Mouse (Mus musculus) myocyte (in vitro differentiated cells): Measurements from ENCODE around the gene Ces3b. TPM values are rescaled to one million over a fixed set of nuclear protein-coding genes. Genes with fewer than 3 reads are reported as not detected.

Source experiments
- H3K27me3 ChIP-seq: one replicate; pipeline ENCODE4 v1.6.1; 2011; ENCODE audit not compliant: control insufficient read depth, insufficient read depth, insufficient read length
- H3K36me3 ChIP-seq: one replicate; pipeline ENCODE4 v1.6.1; 2011; ENCODE audit not compliant: control insufficient read depth, insufficient read depth
- H3K4me2 ChIP-seq: one replicate; pipeline ENCODE4 v1.6.1; 2011; ENCODE audit warnings: low read depth, control low read depth
- H3K4me3 ChIP-seq: one replicate; pipeline ENCODE4 v1.5.1; 2011; ENCODE audit warnings: mild to moderate bottlenecking, control low read depth, moderate library complexity
- H3K79me2 ChIP-seq: one replicate; pipeline ENCODE4 v1.6.1; 2011; ENCODE audit not compliant: control insufficient read depth, insufficient read depth
- H3ac ChIP-seq: one replicate; pipeline ENCODE4 v1.6.1; 2011; ENCODE audit not compliant: control insufficient read depth, insufficient read length
- CEBPB ChIP-seq: IDR thresholded peaks from 2 replicates; pipeline ENCODE4 v1.6.1; 2011; ENCODE audit warnings: mild to moderate bottlenecking, moderate library complexity; ENCODE audit not compliant: poor library complexity, insufficient read depth, severe bottlenecking
- E2F4 ChIP-seq: IDR thresholded peaks from one replicate; pipeline ENCODE4 v1.6.1; 2011; ENCODE audit warnings: mild to moderate bottlenecking, control low read depth, moderate library complexity; ENCODE audit not compliant: insufficient read depth
- MAX ChIP-seq: IDR thresholded peaks from one replicate; pipeline ENCODE4 v1.6.1; 2011; ENCODE audit warnings: low read depth, mild to moderate bottlenecking, control low read depth
- MYOD1 ChIP-seq, 3 experiments: IDR thresholded peaks; one replicate each; pipeline ENCODE4 v1.6.1; 2011; ENCODE audit warnings: control low read depth in 2 of 3, low read depth in 2 of 3, mild to moderate bottlenecking in 2 of 3, moderate library complexity in 1 of 3; ENCODE audit not compliant: insufficient read length in 2 of 3, control insufficient read depth in 1 of 3
- MYOG ChIP-seq, 3 experiments: IDR thresholded peaks; one replicate each; pipeline ENCODE4 v1.6.1; 2011; ENCODE audit warnings: control low read depth in 2 of 3, low read depth in 2 of 3, mild to moderate bottlenecking in 2 of 3; ENCODE audit not compliant: insufficient read length in 2 of 3, control insufficient read depth in 1 of 3, insufficient read depth in 1 of 3
- POLR2A ChIP-seq: IDR thresholded peaks from one replicate; pipeline ENCODE4 v1.6.1; 2011; ENCODE audit warnings: low read depth, mild to moderate bottlenecking, control low read depth, moderate library complexity; ENCODE audit not compliant: insufficient read length
- POLR2AphosphoS2 ChIP-seq: IDR thresholded peaks from one replicate; pipeline ENCODE4 v1.6.1; 2011; ENCODE audit warnings: low read depth, control low read depth; ENCODE audit not compliant: insufficient read length
- REST ChIP-seq: IDR thresholded peaks from one replicate; pipeline ENCODE4 v1.6.1; 2011; ENCODE audit warnings: mild to moderate bottlenecking, control low read depth, moderate library complexity; ENCODE audit not compliant: insufficient read depth, insufficient read length
- SRF ChIP-seq: IDR thresholded peaks from one replicate; pipeline ENCODE4 v1.6.1; 2011; ENCODE audit warnings: low read depth; ENCODE audit not compliant: control insufficient read depth, insufficient read length
- TCF12 ChIP-seq: IDR thresholded peaks from one replicate; pipeline ENCODE4 v1.6.1; 2011; ENCODE audit warnings: mild to moderate bottlenecking, control low read depth; ENCODE audit not compliant: poor library complexity, insufficient read depth, severe bottlenecking
- TCF3 ChIP-seq: IDR thresholded peaks from one replicate; pipeline ENCODE4 v1.6.1; 2011; ENCODE audit warnings: low read depth, control low read depth; ENCODE audit not compliant: insufficient read length
- USF1 ChIP-seq: IDR thresholded peaks from one replicate; pipeline ENCODE4 v1.6.1; 2011; ENCODE audit warnings: low read depth, mild to moderate bottlenecking, control low read depth, moderate library complexity
- polyA plus RNA-seq: library from polyadenylated mRNA; unstranded; fragments of >200 nt; fragmentation: generic; extraction: Trizol; gene quantifications from one replicate; pipeline ENCODE4 v1.2.1, GENCODE M21; 2012; ENCODE audit warnings: missing spikeins

The Ces3b gene
- polyA plus RNA-seq: not detected

DNA sequence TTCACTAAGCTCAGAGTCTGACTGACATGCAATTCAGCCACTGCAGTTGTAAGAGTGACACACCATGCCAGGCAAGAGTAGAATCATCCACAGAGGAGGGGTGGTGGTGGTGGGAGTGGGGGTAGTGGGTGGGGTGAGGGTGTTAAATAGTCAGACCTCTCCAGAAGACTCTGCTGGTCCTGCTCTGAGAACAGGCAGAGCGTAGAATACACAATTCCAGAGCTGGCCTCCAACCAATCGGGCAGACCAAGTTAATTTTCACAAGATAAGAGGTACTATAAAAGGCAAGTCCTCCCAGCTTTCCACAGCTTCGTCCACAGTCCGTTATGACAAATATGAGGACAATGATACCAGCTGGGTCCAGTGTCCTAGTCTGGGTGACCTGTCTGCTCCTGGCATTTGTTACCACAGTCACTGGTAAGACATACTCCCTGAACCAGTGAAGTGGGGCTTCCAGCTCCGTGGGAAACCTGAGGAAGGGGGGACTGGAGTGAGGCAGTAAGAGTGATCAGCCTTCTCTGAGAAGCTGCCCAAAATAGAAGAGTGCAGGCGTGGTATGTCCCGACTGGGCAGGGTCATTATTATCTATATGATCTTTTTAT lies at the start of gene Ces3b:
Gene Ces3b, plus strand, starts transcription at position 305 of the 602 bp plus-strand sequence.
- no peaks in the 10 kb centered on the region for H3K36me3 ChIP-seq
- no peak within 1 kb of the TSS for H3K4me3 ChIP-seq
- H3ac ChIP-seq: no peak within 1 kb of the TSS
- H3K79me2 ChIP-seq: no peaks in the 10 kb centered on the region
- no peaks in the 10 kb centered on the region for H3K27me3 ChIP-seq
- TF ChIP-seq SRF (no peak), TCF12 (no peak), MYOD1 (IDR thresholded peaks at IDR 0.05; ENCODE audit: control insufficient read depth in 1 of 3, insufficient read length in 2 of 3, low read depth in 2 of 3) (no peak), REST (no peak), TCF3 (no peak), CEBPB (no peak), MYOG (IDR thresholded peaks at IDR 0.05; ENCODE audit: control insufficient read depth in 1 of 3, insufficient read depth in 1 of 3, insufficient read length in 2 of 3, low read depth in 2 of 3) (no peak), POLR2AphosphoS2 (no peak), MAX (no peak), E2F4 (no peak), USF1 (no peak), POLR2A (no peak)
- H3K4me2 ChIP-seq: no peak within 1 kb of the TSS

DNA sequence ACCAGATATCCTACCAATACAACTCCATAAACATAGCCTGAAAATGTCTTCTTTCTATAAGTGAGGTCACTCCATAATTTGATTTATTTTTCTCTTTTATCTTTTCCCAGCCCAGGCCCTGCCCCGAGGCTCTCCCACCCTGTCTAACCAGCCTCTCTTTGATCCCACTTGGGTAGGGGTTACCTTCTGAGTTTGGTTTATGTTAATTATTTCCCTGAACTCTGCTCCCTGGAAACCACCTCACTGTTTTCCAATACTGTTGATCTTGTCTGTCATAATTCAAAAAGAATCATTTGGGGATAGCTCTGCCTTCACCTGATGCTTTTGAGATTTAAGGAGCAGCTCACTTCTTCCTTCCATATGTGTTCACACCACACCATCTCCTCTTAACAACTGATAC lies 40.0 kb upstream of the Ces3b start:
- H3K27me3 ChIP-seq: no peaks in the 10 kb centered on the region
- no peak for TF ChIP-seq CEBPB
- no peak for TF ChIP-seq TCF12
- TF ChIP-seq POLR2A: no peak
- no peak for TF ChIP-seq MAX
- TF ChIP-seq TCF3: no peak
- TF ChIP-seq SRF: no peak
- TF ChIP-seq REST: no peak
- TF ChIP-seq E2F4: no peak
- no peak for TF ChIP-seq MYOG (IDR thresholded peaks at IDR 0.05; ENCODE audit: control insufficient read depth in 1 of 3, insufficient read depth in 1 of 3, insufficient read length in 2 of 3, low read depth in 2 of 3)
- no peak for TF ChIP-seq POLR2AphosphoS2
- TF ChIP-seq USF1: no peak
- TF ChIP-seq MYOD1 (IDR thresholded peaks at IDR 0.05; ENCODE audit: control insufficient read depth in 1 of 3, insufficient read length in 2 of 3, low read depth in 2 of 3): no peak
- no peak overlapping the region for H3K4me3 ChIP-seq
- no peak overlapping the region for H3K4me2 ChIP-seq
- H3K79me2 ChIP-seq: no peaks in the 10 kb centered on the region
- no peak overlapping the region for H3ac ChIP-seq
- no peaks in the 10 kb centered on the region for H3K36me3 ChIP-seq

DNA sequence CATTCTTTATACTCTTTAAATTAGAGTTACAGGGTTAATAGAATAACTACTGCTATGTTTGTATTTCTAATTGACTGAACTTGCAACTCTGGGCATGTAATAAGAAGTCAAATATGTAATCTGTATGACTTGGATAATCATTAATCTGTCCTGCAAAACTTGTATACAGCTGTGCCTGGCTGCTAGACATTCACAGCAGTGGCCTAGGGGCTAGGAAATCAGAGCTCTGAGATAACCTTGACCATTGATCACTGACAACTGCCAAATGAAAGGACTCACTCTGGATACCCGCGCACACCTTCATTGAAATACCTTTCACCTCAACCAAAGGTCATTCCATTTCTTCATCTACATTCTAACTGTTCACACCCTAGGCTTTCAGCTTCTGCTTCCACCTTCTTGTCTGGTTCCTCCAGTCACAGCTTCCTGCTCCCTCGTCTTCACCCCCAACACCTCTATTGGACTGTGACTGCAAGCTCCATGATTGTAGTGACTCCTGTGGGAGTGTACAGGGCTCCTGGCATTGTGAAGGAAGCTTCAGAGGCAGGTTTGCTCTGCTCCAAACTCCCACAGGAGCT lies 37.6 kb upstream of the Ces3b start:
- Histone ChIP-seq H3K4me3 (no peak overlapping the region), H3K4me2 (no peak overlapping the region), H3K79me2 (no peaks in the 10 kb centered on the region), H3K36me3 (no peaks in the 10 kb centered on the region), H3K27me3 (no peaks in the 10 kb centered on the region), H3ac (no peak overlapping the region)
- TF ChIP-seq POLR2A (no peak), USF1 (no peak), SRF (no peak), E2F4 (no peak), TCF12 (no peak), REST (no peak), TCF3 (no peak), POLR2AphosphoS2 (no peak), CEBPB (no peak), MYOG (IDR thresholded peaks at IDR 0.05; ENCODE audit: control insufficient read depth in 1 of 3, insufficient read depth in 1 of 3, insufficient read length in 2 of 3, low read depth in 2 of 3) (no peak), MYOD1 (IDR thresholded peaks at IDR 0.05; ENCODE audit: control insufficient read depth in 1 of 3, insufficient read length in 2 of 3, low read depth in 2 of 3) (no peak), MAX (no peak)

DNA sequence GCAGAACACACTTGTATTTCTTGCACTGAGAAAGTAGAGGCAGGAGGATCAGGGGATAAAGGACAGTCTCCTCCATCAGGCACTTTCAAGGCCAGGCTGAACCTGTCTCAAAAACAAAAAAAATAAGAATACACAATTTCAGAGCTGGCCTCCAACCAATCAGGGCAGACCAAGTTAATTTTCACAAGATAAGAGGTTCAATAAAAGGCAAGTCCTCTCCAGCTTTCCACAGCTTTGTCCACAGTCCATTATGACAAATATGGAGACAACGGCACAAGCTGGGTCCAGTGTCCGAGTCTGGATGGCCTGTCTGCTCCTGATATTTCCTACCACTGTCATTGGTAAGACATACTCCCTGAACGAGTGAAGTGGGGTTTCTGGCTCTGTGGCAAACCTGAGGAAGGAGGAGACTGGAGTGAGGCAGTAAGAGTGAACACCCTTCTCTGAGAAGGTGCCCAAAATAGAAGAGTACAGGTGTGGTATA lies 35.1 kb upstream of the Ces3b start, which contains the start of gene Ces3a:
Gene Ces3a, plus strand, starts transcription at position 231 of the 484 bp plus-strand sequence.
- Histone ChIP-seq H3K27me3 (no peaks in the 10 kb centered on the region), H3K79me2 (no peaks in the 10 kb centered on the region), H3K4me3 (no peak within 1 kb of the TSS), H3ac (no peak within 1 kb of the TSS), H3K4me2 (no peak within 1 kb of the TSS), H3K36me3 (no peaks in the 10 kb centered on the region)
- TF ChIP-seq MAX: no peak
- no peak for TF ChIP-seq REST
- no peak for TF ChIP-seq POLR2AphosphoS2

DNA sequence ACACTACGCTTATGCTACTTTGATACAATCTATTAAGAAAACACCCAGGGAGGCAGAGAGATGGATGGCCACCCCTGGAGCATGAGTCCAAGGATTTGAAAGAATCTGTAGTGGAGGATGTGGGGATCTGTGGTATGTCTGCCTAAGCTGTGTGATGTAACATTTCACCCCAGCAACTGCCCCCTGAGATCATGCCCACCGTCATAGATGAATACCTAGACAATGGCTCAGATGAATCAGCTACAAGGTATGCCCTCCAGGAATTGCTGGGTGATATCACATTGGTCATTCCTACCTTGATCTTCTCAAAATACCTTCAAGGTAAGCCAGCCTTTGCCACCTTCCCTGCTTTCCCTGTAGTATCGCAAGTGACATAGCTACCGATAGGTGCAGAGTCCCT lies 27.3 kb upstream of the Ces3b start:
- H3K79me2 ChIP-seq: no peaks in the 10 kb centered on the region
- H3K36me3 ChIP-seq: no peaks in the 10 kb centered on the region
- H3K27me3 ChIP-seq: no peaks in the 10 kb centered on the region
- H3K4me2 ChIP-seq: no peak overlapping the region
- TF ChIP-seq POLR2A: no peak
- no peak for TF ChIP-seq SRF
- no peak for TF ChIP-seq MYOG (IDR thresholded peaks at IDR 0.05; ENCODE audit: control insufficient read depth in 1 of 3, insufficient read depth in 1 of 3, insufficient read length in 2 of 3, low read depth in 2 of 3)
- no peak for TF ChIP-seq REST
- no peak overlapping the region for H3ac ChIP-seq
- H3K4me3 ChIP-seq: no peak overlapping the region
